Mouse (Mus musculus): ENCODE results near the gene Zfp248. TPM values are rescaled to one million over a fixed set of nuclear protein-coding genes. Genes with fewer than 3 reads are reported as not detected.

Gene Zfp248
- polyA plus RNA-seq, 1 experiment from 2014 or later = 1.2 TPM

DNA sequence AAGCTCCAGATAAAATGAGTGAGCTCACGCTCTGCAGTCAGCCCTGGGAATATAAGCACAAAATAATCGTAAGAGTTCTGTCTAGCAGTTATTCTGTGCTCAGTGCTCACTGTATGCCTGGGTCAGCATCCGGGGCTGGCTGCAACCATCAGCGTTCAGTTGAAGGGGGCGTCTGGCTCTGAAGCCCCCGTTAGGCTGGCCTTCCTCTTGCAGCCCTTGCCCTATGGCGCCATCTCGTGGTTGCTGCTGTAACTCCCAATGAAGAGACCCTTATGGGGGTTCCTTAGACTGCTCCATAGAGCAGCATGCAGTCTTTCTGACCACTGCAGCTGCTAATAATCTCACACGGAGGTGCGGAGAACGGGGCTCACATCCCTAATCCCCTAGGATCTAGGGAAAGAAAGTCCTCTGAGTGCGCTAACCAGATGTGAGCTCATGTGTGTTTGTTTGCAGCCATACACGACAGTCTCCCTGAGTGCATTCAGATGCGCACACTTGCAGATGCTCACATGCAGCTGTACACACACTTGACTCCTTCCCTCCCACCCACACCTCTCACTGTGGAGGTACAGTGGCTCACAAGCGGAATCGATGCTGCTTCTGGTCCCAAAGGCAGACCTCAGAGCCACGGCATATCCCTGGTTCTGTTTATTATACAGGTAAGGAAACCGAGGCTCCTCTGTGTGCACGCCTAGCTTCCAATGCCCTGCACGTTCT, 75.7 kb downstream of the Zfp248 start:
- H3K4me3 ChIP-seq (ENCODE audit: low read depth, low read length) = no peak overlapping the region
- no peak overlapping the region for H3K27ac ChIP-seq (ENCODE audit: low read depth, low read length)
- H3K4me2 ChIP-seq (replicated peaks; ENCODE audit: low read depth) = peak overlapping the region; percentile 21; the same call in 1 of the 2 replicates
- H3K27me3 ChIP-seq (replicated peaks; ENCODE audit: control insufficient read depth, insufficient read depth, low read length) = no peaks in the 10 kb centered on the region
- H3K36me3 ChIP-seq (ENCODE audit: control insufficient read depth, insufficient read depth) = peaks cover 19% of the 10 kb centered on the region
- no peak for ATAC-seq
- no peak overlapping the region for H3K9ac ChIP-seq (ENCODE audit: low read depth, low read length)
- WGBS = 34% methylated on average over 20 of the region's 20 CpGs
- no peaks in the 10 kb centered on the region for H3K4me1 ChIP-seq (replicated peaks; ENCODE audit: control insufficient read depth, insufficient read depth, low read length)
- no peaks in the 10 kb centered on the region for H3K9me3 ChIP-seq (ENCODE audit: control insufficient read depth)
- peak; percentile 94 for TF ChIP-seq CTCF (IDR thresholded peaks at IDR 0.05; ENCODE audit: low read depth)

DNA sequence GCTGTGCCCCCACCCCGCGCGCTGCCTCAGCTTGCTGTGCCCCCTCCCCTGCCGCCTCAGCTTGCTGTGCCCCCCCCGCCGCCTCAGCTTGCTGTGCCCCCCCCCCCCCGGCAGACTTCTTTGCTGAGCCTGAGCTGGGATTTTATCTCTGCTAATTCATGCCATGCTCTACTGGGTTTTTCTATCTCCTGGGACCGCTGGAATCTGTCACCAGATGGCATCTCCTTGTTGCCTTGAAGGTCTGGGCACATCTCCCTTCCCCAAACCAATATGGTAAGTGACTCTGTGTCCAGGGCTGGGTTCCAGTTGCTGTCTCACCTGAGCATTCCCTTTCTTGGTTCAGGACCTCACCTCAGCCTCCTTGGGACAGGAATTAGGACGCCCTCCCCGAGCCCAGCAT, 77.7 kb downstream of the Zfp248 start:
- no peaks in the 10 kb centered on the region; the same call in 1 of the 2 replicates for H3K36me3 ChIP-seq (ENCODE audit: control insufficient read depth, insufficient read depth)
- no peaks in the 10 kb centered on the region for H3K27me3 ChIP-seq (replicated peaks; ENCODE audit: control insufficient read depth, insufficient read depth, low read length)
- H3K4me2 ChIP-seq (replicated peaks; ENCODE audit: low read depth) = no peak overlapping the region
- H3K4me1 ChIP-seq (replicated peaks; ENCODE audit: control insufficient read depth, insufficient read depth, low read length) = no peaks in the 10 kb centered on the region
- no peak overlapping the region for H3K9ac ChIP-seq (ENCODE audit: low read depth, low read length)
- H3K4me3 ChIP-seq (ENCODE audit: low read depth, low read length) = no peak overlapping the region
- ATAC-seq = no peak
- H3K9me3 ChIP-seq (ENCODE audit: control insufficient read depth) = no peaks in the 10 kb centered on the region
- TF ChIP-seq CTCF (IDR thresholded peaks at IDR 0.05; ENCODE audit: low read depth) = no peak
- H3K27ac ChIP-seq (ENCODE audit: low read depth, low read length) = no peak overlapping the region
- 58% methylated on average over 10 of the region's 10 CpGs for WGBS

Small RNA genes within 50 kb of the gene (microRNA-seq; reads per million reads assigned to microRNA genes)
- gene Gm25953 = not detected

Other genes starting within 250 kb of the Zfp248 start
- gene Bms1, start 36.1 kb downstream of the Zfp248 start, polyA plus RNA-seq (2015; fragmentation: Nextera tagmentation; extraction: Ambion mirVana) = 8.1 and 8.2 TPM in 2 replicates
- gene Zfp9, start 23.8 kb upstream of the Zfp248 start, polyA plus RNA-seq (2015; fragmentation: Nextera tagmentation; extraction: Ambion mirVana) = 1.9 and 2.1 TPM in 2 replicates
- gene Ankrd26, start 106.7 kb upstream of the Zfp248 start, polyA plus RNA-seq (2015; fragmentation: Nextera tagmentation; extraction: Ambion mirVana) = 2.7 and 4.1 TPM in 2 replicates

Data from intestine, postnatal 0 days (tissue).